Mouse (Mus musculus): Measurements from ENCODE around the gene Mxd1.

Mxd1 gene

GRCm38 (mm10) chr6:86668580-86669239 is at the start of gene Mxd1:
Mxd1 (minus strand) TSS chr6:86669161.
- no peak for DNase-seq (ENCODE audit: low spot score in 2 of 2)

- no peak for DNase-seq (ENCODE audit: low spot score in 2 of 2)
Measured at GRCm38 (mm10) chr6:86708072-86708774, 39.3 kb upstream of the Mxd1 start.

DNA sequence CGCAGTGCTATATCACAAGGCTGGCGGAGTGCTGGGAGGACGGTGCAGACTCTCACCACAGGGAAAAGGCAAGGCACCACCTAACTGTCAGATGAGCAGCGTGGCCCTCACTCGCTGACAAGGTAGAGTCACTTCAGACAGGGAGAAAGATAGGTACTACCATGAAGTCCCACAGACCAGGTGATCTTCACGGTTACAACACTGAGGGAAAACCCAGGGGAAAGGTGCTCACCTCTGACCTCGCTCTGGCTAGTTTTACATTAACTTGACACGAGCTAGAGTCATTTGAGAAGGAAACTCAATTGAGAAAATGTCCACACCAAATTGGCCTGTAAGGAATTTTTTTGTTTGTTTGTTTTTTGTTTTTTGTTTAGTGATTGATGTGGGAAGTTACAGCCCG is 33.6 kb upstream of the Mxd1 start:
- DNase-seq (ENCODE audit: low spot score in 2 of 2), result no peak

- DNase-seq (ENCODE audit: low spot score in 2 of 2), result no peak
Measured at GRCm38 (mm10) chr6:86697903-86698302, 28.9 kb upstream of the Mxd1 start.

DNA sequence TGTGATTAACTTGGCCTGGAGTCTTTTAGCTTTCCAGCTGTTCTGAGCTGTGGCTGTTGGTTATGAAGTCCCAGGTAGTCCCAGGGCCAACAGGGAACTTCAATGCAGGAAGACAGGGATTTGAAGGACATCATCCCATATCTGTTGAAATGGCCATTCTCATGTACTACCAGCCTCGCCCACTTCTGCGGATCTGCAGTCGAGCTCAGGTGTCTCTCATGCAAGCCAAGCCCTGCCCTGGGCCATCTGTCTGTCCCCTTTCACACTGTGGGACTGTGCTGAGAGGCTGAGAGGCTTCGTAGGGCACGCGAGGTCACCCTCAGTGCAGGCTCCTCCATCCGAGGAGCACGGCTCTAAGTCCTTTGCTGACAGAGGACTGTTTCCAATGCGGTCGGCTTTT is 27.3 kb upstream of the Mxd1 start:
- no peak for DNase-seq (ENCODE audit: low spot score in 2 of 2)

DNA sequence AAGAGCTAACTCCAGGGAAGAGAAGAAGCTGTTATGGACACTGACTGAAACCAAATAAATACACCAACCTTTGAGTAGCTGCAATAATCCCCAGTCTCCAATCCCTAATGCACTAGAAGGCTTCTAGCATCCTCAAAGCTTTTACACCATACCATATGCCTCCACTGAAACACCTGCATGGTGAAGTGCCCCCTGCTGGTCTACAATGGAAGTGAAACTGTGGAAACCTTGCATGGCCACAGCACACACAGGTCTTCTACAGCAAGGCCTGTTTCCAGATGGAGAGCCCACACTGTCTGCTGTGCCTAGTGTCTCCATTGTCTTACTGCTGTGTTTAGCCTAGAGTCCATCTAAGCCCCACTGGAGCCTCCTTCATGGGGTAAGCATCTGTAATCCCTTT is 25.5 kb upstream of the Mxd1 start:
- no peak for DNase-seq (ENCODE audit: low spot score in 2 of 2)

GRCm38 (mm10) chr6:86689671-86690070 is 20.7 kb upstream of the Mxd1 start:
- no peak for DNase-seq (ENCODE audit: low spot score in 2 of 2)

DNA sequence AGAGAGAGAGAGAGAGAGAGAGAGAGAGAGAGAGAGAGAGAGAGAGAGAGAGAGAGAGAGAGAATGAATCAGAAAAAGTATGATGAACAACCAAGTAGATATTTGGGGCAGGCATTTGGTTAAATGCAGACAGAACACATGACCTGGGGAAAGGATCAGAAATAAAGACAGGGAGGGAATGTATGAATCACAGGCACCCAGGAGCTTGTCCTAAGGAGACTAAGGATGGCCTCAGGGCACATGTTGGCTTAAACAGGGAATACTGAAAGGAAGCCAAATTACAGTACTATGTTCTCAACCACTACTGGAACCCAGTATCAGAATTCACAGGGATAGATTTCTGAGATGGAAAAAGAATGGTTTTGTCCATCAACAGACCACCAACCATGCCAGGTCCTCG is 18.0 kb upstream of the Mxd1 start:
- no peak for DNase-seq (ENCODE audit: low spot score in 2 of 2)

DNA sequence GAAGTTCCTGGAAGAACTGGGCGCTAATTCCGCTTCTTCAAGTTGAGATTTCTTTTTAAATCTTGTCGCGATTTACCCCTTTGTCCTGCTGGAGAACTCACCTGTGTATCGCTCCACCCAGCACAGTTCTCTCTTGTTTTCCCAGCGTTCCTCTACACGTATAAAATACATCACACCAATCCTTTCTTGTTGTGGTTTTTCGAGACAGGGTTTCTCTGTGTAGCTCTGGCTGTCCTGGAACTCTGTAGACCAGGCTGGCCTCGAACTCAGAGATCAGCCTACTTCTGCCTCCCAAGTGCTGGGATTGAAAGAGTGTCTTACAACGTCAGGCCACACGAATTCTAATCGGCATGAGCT is 15.7 kb upstream of the Mxd1 start:
- no peak for DNase-seq (ENCODE audit: low spot score in 2 of 2)

DNA sequence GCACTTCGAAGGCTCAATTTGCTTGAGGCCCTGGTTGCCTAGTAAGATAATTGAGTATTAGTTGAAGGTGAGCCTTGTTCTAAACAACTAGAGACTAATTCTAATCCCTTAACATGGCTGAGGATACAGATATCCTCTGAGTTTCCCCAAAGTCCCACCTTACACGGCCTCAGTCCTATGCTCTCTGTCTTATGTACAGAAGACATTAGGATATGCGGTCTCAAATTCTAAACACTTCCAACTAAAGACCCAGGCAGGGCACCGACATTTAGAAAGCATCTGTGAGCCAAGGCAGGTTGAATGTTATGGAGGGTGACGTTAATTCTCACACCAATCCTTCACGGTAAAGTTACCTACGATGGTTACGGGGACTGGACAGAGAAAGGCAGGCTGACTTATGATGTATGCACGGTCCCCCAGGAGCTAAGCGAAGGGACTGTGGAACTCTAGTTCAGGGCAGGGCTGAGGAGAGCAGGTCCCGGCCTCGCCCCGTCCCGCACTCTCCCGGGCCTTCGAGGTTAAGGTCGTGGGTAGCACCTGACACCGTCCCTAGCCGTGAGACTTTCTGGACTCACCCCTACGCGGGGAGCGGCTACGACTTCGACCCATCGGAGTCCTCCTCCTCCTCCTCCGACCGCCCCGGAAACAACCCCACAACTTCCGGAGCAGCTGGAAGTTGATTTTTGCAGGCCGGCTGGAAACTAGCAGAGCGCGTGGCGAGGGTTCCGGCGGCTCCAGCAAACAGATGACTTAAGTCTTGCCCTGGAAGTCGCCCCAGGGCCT is 15.1 kb upstream of the Mxd1 start, which contains the start of gene Snrnp27:
Snrnp27 (minus strand) TSS at position 651 of the 783 bp plus-strand sequence.
- peak; percentile 81 to 87 for DNase-seq (ENCODE audit: low spot score in 2 of 2)

DNA sequence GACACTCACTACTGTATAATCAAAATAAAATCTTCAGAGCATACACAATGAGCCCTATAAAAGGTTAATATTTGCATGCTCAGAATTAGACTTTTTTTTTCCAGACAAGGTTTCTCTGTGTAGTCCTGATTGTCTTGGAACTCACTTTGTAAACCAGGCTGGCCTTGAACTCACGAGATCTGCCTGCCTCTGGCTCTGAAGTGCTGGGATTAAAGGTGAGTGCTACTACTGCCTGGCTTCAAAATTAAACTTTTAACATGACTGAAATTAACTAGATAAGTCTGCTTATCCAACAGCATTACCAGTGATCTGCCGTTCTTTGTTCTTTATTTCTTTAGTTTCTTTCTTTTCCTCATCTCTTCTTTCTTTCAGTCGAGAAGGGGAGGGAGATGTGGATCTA is 12.3 kb upstream of the Mxd1 start:
- no peak for DNase-seq (ENCODE audit: low spot score in 2 of 2)

DNA sequence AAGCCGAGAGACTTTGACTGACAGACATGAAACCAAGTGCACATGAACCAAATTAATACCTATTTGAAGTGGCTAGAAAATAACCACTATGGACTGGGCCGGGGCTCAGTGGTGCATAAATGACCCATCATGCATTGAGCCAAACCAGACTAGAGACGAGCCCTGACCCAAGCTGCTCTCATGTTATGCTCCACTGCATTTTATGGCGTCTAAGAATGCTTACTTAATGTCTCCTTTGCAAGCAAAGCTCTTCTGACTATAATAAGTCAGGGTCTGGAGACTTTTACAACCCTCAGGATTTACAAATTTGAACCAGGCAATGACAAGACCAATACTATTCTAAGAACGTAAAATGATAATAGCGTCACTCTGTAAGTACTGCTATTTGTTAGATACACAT is 9.4 kb upstream of the Mxd1 start:
- DNase-seq (ENCODE audit: low spot score in 2 of 2), result no peak

GRCm38 (mm10) chr6:86670873-86671272 is 1.9 kb upstream of the Mxd1 start:
- peak in 1 of 2 experiments; percentile 26 for DNase-seq (ENCODE audit: low spot score in 2 of 2)

GRCm38 (mm10) chr6:86669240-86669727 is 323 bp upstream of the Mxd1 start:
- DNase-seq (ENCODE audit: low spot score in 2 of 2), result peak; percentile 100

GRCm38 (mm10) chr6:86667061-86667460 is 1.9 kb downstream of the Mxd1 start:
- DNase-seq (ENCODE audit: low spot score in 2 of 2), result no peak

- DNase-seq (ENCODE audit: low spot score in 2 of 2), result no peak
Measured at GRCm38 (mm10) chr6:86665560-86666307, 3.2 kb downstream of the Mxd1 start.

GRCm38 (mm10) chr6:86665076-86665475 is 3.9 kb downstream of the Mxd1 start:
- DNase-seq (ENCODE audit: low spot score in 2 of 2), result no peak

GRCm38 (mm10) chr6:86660161-86660877 is 8.6 kb downstream of the Mxd1 start:
- DNase-seq (ENCODE audit: low spot score in 2 of 2), result no peak

GRCm38 (mm10) chr6:86658501-86658900 is 10.5 kb downstream of the Mxd1 start:
- DNase-seq (ENCODE audit: low spot score in 2 of 2), result no peak

DNA sequence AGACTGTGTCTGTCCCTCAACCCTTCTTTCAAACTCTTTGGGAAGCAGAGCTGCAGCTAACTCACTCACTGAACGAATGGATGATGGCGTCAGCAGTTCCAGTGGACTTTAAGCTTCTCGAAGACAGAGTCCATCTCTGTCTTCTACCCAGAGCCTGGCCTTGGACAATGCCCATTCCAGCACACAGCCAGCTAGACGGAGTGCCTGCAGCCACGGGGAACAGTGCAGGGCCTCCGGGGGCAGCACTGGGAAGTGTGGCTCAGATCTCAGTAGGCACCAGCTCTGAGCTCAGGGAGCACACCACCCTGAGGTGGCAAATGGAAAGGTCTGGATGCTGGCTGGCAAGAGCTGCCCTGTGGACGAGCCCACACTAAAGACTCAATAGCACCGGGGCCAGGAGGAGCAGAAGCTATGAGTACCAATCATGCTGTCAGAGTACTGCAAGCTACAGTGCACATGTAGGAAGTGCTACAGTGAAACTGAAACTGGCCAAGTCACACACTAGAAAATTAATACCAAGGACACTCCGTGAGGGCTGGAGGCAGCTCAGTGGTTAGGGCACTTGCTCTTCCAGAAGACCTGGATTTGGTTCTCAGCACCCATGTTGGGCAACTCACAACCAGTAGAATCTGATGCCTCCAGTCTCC is 14.6 kb downstream of the Mxd1 start:
- no peak for DNase-seq (ENCODE audit: low spot score in 2 of 2)

DNA sequence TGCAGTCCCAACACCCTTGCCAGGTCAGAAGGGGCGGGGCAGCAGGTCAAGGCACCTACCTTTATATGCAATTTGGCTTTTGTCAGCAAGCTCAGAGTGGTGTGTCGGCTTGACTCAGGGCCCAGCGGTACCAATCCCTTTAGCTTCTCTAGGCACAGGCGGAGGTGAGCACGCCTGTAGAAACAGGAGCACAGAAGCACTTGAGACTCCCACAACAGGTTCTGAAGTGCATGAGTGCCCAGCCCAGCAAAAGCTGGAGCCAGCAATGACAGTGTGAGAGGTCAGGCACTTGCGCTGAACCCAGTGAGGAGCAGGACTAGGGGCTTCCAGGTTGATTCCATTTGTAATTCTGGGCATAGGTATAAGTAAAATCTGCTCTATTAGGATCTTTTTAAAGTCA is 15.9 kb downstream of the Mxd1 start:
- no peak for DNase-seq (ENCODE audit: low spot score in 2 of 2)
